Mouse (Mus musculus) hindbrain, embryonic 15.5 days (tissue): ENCODE results near the gene Ier5. TPM values are rescaled to one million over a fixed set of nuclear protein-coding genes. Genes with fewer than 3 reads are reported as not detected.

ENCODE experiments used
- ATAC-seq: fragments of 200-750 bp; cut with Nextera tagmentation; 2 replicates; pipeline ENCODE4 v1.8.0; 2017; ENCODE audit warnings: low read depth, moderate number of reproducible peaks, moderate TSS enrichment; ENCODE audit not compliant: low FRiP score
- H3K27ac ChIP-seq: fragments of 300-500 bp; sonication (generic); replicated peaks from 2 replicates; pipeline ENCODE4 v1.5.1; 2015; ENCODE audit warnings: mild to moderate bottlenecking, inconsistent platforms
- H3K27me3 ChIP-seq: fragments of 300-500 bp; sonication (generic); 2 replicates; pipeline ENCODE4 v1.6.1; 2015; ENCODE audit warnings: control low read depth, inconsistent platforms
- H3K36me3 ChIP-seq: fragments of 300-500 bp; sonication (generic); 2 replicates; pipeline ENCODE4 v1.6.1; 2015; ENCODE audit warnings: control low read depth, inconsistent platforms
- H3K4me1 ChIP-seq: fragments of 300-500 bp; sonication (generic); replicated peaks from 2 replicates; pipeline ENCODE4 v1.6.1; 2015; ENCODE audit warnings: control low read depth, inconsistent platforms
- H3K4me2 ChIP-seq: fragments of 300-500 bp; sonication (generic); 2 replicates; pipeline ENCODE4 v1.6.1; 2015; ENCODE audit warnings: moderate library complexity, mild to moderate bottlenecking, inconsistent platforms
- H3K4me3 ChIP-seq: fragments of 300-500 bp; sonication (generic); 2 replicates; pipeline ENCODE4 v1.5.1; 2015; ENCODE audit warnings: mild to moderate bottlenecking, inconsistent platforms
- H3K9ac ChIP-seq: fragments of 300-500 bp; sonication (generic); 2 replicates; pipeline ENCODE4 v1.6.1; 2015; ENCODE audit warnings: inconsistent platforms
- H3K9me3 ChIP-seq: fragments of 300-500 bp; sonication (generic); 2 replicates; pipeline ENCODE4 v1.6.1; 2016; ENCODE audit warnings: control low read depth, inconsistent platforms
- WGBS: fragments of 180-500 bp; shearing (Covaris S2); methylation state at CpG from one replicate; pipeline ENCODE4 v1.1.7; 2015; 5-methylcytosine and 5-hydroxymethylcytosine counted together
- polyA plus RNA-seq: library from polyadenylated mRNA; unstranded; fragments of >200 nt; fragmentation: Nextera tagmentation; extraction: Ambion mirVana; gene quantifications from 2 replicates; pipeline ENCODE4 v1.2.1, GENCODE M21; 2015

Gene Ier5
- polyA plus RNA-seq, 1 experiment from 2014 or later: 9.7 TPM

GRCm38 (mm10) chr1:155058099-155059012 lies 41.1 kb downstream of the Ier5 start:
- Histone ChIP-seq H3K9me3 (no peaks in the 10 kb centered on the region), H3K4me3 (no peak overlapping the region), H3K36me3 (no peaks in the 10 kb centered on the region), H3K4me2 (no peak overlapping the region), H3K27ac (no peak overlapping the region), H3K27me3 (no peaks in the 10 kb centered on the region), H3K9ac (no peak overlapping the region), H3K4me1 (peaks cover 33% of the 10 kb centered on the region)
- 75% methylated on average over 6 of the region's 6 CpGs for whole genome bisulfite sequencing
- no peak for ATAC-seq

DNA sequence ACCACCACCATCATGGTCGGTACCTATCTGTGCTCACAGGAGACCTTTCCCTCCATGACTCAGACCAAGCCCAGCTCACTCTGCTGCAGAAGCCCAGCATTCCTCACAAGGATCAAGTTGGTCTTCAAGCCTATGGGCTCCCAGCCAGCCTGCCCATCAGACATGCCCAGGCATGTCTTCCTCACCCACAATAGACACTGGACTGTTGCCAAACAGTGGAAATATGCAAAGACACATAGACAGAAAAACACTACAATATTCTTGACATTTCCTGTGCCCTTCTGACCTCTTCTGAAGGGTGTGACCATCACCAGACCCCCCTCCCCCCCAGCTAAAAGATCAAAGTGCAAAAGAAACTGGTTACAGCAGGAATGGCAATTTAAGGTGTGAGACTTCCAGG lies 43.3 kb downstream of the Ier5 start:
- Histone ChIP-seq H3K27me3 (no peaks in the 10 kb centered on the region), H3K27ac (no peak overlapping the region), H3K4me1 (peaks cover 45% of the 10 kb centered on the region), H3K9me3 (no peaks in the 10 kb centered on the region), H3K4me3 (no peak overlapping the region), H3K9ac (no peak overlapping the region), H3K4me2 (no peak overlapping the region), H3K36me3 (no peaks in the 10 kb centered on the region)
- ATAC-seq: no peak
- WGBS: 97% methylated on average over 1 of the region's 1 CpGs

- Histone ChIP-seq H3K9ac (no peak overlapping the region), H3K4me2 (no peak overlapping the region), H3K4me3 (no peak overlapping the region), H3K27ac (no peak overlapping the region), H3K4me1 (peaks cover 40% of the 10 kb centered on the region), H3K9me3 (no peaks in the 10 kb centered on the region), H3K36me3 (no peaks in the 10 kb centered on the region), H3K27me3 (no peaks in the 10 kb centered on the region)
- ATAC-seq: no peak
- 46% methylated on average over 3 of the region's 3 CpGs for WGBS
Measured at GRCm38 (mm10) chr1:155055041-155055440, 44.4 kb downstream of the Ier5 start.

GRCm38 (mm10) chr1:155054366-155054965 lies 45.0 kb downstream of the Ier5 start:
- no peaks in the 10 kb centered on the region for H3K9me3 ChIP-seq

DNA sequence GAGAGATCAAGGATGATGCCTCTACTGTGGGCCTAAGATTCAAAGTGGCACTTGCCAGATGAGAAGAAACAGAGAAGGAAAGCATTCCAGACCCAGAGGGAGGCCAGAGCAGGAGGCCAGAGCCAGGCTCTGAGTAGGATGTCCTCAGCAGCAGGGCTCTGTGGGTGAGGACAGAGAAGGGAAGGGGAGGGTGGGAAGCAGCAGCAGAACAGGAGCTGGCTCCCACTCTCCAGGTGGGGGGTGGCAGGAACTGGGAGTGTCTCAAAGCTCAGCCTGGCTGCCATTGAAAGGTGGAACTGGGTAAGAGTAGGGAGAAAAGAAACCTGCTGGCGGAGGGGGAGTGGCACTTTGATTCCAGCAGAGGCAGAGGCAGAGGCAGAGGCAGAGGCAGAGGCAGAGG lies 46.1 kb downstream of the Ier5 start:
- H3K9ac ChIP-seq: no peak overlapping the region
- peak overlapping the region; percentile 57; the same call in 1 of the 2 replicates for H3K27ac ChIP-seq
- no peaks in the 10 kb centered on the region for H3K9me3 ChIP-seq
- no peak overlapping the region for H3K4me3 ChIP-seq
- 75% methylated on average over 1 of the region's 1 CpGs for WGBS
- no peak for ATAC-seq
- H3K4me1 ChIP-seq: peaks cover 36% of the 10 kb centered on the region
- H3K27me3 ChIP-seq: no peaks in the 10 kb centered on the region
- H3K4me2 ChIP-seq: no peak overlapping the region
- no peaks in the 10 kb centered on the region for H3K36me3 ChIP-seq

More at GRCm38 (mm10) chr1:155054366-155054965, 45.0 kb downstream of the Ier5 start:
- ATAC-seq: no peak
- H3K4me2 ChIP-seq: no peak overlapping the region
- WGBS: 63% methylated on average over 6 of the region's 6 CpGs
- no peak overlapping the region for H3K9ac ChIP-seq
- H3K27ac ChIP-seq: no peak overlapping the region
- H3K4me1 ChIP-seq: peaks cover 40% of the 10 kb centered on the region
- no peaks in the 10 kb centered on the region for H3K27me3 ChIP-seq
- no peaks in the 10 kb centered on the region for H3K36me3 ChIP-seq
- H3K4me3 ChIP-seq: no peak overlapping the region

GRCm38 (mm10) chr1:155052761-155053166 lies 46.7 kb downstream of the Ier5 start:
- WGBS: 10% methylated on average over 9 of the region's 9 CpGs

DNA sequence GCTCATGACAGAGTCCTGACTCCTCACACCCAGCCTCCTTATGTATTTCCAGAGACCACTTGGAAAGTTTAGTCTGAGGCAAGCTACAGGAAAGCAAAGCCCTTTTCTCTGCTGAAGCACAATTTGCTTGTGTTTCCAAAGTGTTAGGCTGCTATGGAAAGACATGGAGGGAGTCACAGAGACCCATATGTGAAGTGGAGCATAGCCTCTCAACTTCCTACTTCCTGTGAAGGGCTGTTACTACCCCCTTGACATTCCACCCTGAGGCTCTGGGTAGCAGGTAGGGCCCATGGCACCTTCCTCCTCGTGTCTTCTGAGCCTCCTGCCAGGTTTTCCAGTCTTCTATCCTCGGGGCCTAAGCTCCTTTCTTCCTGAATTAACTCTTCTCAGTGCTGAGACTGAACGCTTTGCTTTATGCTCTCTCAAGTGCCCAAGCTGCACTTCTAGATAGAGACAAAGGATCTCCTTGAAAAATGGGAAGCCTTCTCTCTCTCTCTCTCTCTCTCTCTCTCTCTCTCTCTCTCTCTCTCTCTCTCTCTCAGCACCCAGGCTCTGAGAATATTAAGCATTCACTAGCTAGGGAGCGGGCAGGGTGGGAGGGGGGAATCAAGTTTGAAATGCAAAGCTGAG lies 47.2 kb downstream of the Ier5 start:
- peaks cover 36% of the 10 kb centered on the region for H3K4me1 ChIP-seq
- 12% methylated on average over 4 of the region's 4 CpGs for WGBS
- H3K36me3 ChIP-seq: no peaks in the 10 kb centered on the region

More at GRCm38 (mm10) chr1:155052761-155053166, 46.7 kb downstream of the Ier5 start:
- Histone ChIP-seq H3K4me3 (no peak overlapping the region), H3K27me3 (no peaks in the 10 kb centered on the region), H3K36me3 (no peaks in the 10 kb centered on the region), H3K9ac (no peak overlapping the region), H3K4me1 (peaks cover 36% of the 10 kb centered on the region), H3K4me2 (no peak overlapping the region), H3K9me3 (no peaks in the 10 kb centered on the region), H3K27ac (peak overlapping the region; percentile 57; the same call in 1 of the 2 replicates)
- no peak for ATAC-seq

GRCm38 (mm10) chr1:155051701-155052127 lies 47.7 kb downstream of the Ier5 start:
- no peak for ATAC-seq
- Histone ChIP-seq H3K27me3 (no peaks in the 10 kb centered on the region), H3K4me3 (no peak overlapping the region), H3K4me1 (peaks cover 36% of the 10 kb centered on the region), H3K9ac (no peak overlapping the region), H3K27ac (peak overlapping the region; percentile 57), H3K4me2 (no peak overlapping the region), H3K36me3 (no peaks in the 10 kb centered on the region), H3K9me3 (no peaks in the 10 kb centered on the region)
- 14% methylated on average over 10 of the region's 10 CpGs for WGBS

More for the DNA sequence above, 47.2 kb downstream of the Ier5 start:
- Histone ChIP-seq H3K4me3 (no peak overlapping the region), H3K27ac (peak overlapping the region; percentile 57), H3K9ac (no peak overlapping the region), H3K4me2 (no peak overlapping the region), H3K27me3 (no peaks in the 10 kb centered on the region), H3K9me3 (no peaks in the 10 kb centered on the region)
- ATAC-seq: no peak

- H3K4me3 ChIP-seq: no peak overlapping the region
- H3K4me1 ChIP-seq: peaks cover 36% of the 10 kb centered on the region
- ATAC-seq: no peak
- no peak overlapping the region for H3K27ac ChIP-seq
- 80% methylated on average over 9 of the region's 9 CpGs for whole genome bisulfite sequencing
- H3K36me3 ChIP-seq: no peaks in the 10 kb centered on the region
- no peak overlapping the region for H3K4me2 ChIP-seq
- H3K9me3 ChIP-seq: no peaks in the 10 kb centered on the region
- H3K27me3 ChIP-seq: no peaks in the 10 kb centered on the region
- H3K9ac ChIP-seq: no peak overlapping the region
Measured at GRCm38 (mm10) chr1:155050897-155051592, 48.4 kb downstream of the Ier5 start.

- Histone ChIP-seq H3K4me3 (no peak overlapping the region), H3K36me3 (no peaks in the 10 kb centered on the region), H3K4me1 (peaks cover 36% of the 10 kb centered on the region), H3K4me2 (no peak overlapping the region), H3K9ac (no peak overlapping the region), H3K27ac (no peak overlapping the region), H3K27me3 (no peaks in the 10 kb centered on the region), H3K9me3 (no peaks in the 10 kb centered on the region)
- peak; percentile 49; the same call in 1 of the 2 replicates for ATAC-seq
- 49% methylated on average over 5 of the region's 5 CpGs for WGBS
Measured at GRCm38 (mm10) chr1:155050174-155050573, 49.3 kb downstream of the Ier5 start.

DNA sequence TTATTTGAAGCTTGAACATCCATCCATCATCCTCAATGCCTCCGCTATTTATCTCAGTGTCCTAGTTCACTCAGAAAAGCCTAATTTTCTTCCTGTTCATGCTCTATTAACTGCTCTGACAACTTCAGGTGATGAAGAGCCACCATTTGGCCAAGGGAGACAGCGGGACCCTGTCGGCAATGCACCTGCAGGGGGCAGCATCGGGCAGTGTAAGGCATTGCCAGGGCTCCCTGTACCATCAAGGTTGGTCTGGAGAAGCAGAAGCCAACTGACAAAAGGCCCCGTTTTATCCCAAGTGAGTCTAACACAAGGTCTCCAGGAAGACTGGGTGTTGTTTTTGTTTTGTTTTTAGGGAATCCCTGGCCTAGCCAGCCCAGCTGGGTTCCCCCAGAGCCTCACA lies 50.5 kb downstream of the Ier5 start:
- H3K36me3 ChIP-seq: no peaks in the 10 kb centered on the region
- WGBS: 2% methylated on average over 5 of the region's 5 CpGs

More for the DNA sequence above, 50.5 kb downstream of the Ier5 start:
- no peak overlapping the region for H3K4me3 ChIP-seq
- no peak overlapping the region for H3K9ac ChIP-seq
- no peaks in the 10 kb centered on the region for H3K9me3 ChIP-seq
- ATAC-seq: peak; percentile 85
- H3K4me2 ChIP-seq: no peak overlapping the region
- no peaks in the 10 kb centered on the region for H3K27me3 ChIP-seq
- H3K27ac ChIP-seq: no peak overlapping the region
- peaks cover 36% of the 10 kb centered on the region for H3K4me1 ChIP-seq
